Mouse (Mus musculus) subcutaneous adipose tissue, adult 2 months (tissue): ENCODE data around the gene Prr30. TPM values are rescaled to one million over a fixed set of nuclear protein-coding genes. Genes with fewer than 3 reads are reported as not detected.

Experiments
- polyA plus RNA-seq: library from polyadenylated mRNA; depleted of rRNA; stranded (reverse); fragments of >200 nt; gene quantifications from 2 replicates; pipeline ENCODE4 v1.2.3, GENCODE M21; 2012; ENCODE audit warnings: low replicate concordance; rRNA removed

Gene Prr30
- not detected in 2 replicates for polyA plus RNA-seq

DNA sequence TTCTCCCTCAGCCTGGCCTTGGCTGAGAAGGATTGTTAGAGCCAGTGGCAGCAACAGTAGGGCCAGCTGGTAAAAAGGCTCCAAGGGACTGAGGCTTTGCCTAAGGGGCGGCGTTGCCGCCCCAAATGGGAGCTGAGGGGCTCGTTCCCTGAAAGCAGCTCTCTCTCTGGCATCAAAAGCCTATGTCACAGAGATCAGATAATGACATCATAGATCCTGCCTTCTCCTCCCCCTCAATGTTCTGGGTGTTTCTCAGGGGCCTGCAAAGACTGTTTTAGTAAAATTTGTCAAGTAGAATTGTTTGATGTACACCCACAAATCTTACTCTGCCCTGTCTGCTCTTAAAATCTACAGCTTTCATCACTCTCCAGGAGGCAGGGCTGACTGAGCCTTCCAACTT is at the start of gene Prr30:
Gene Prr30 (minus strand): TSS at position 101 of the 400 bp plus-strand sequence.

